Mouse (Mus musculus) stomach, embryonic 14.5 days (tissue): Measurements from ENCODE around the gene Gm43738. TPM values are rescaled to one million over a fixed set of nuclear protein-coding genes. Genes with fewer than 3 reads are reported as not detected.

ENCODE experiments used
- ATAC-seq: fragments of 200-750 bp; cut with Nextera tagmentation; 2 replicates; pipeline ENCODE4 v1.8.0; 2017; ENCODE audit warnings: low read depth, moderate TSS enrichment; ENCODE audit not compliant: insufficient number of reproducible peaks, insufficient read depth, low FRiP score
- H3K27ac ChIP-seq: fragments of 300-500 bp; sonication (generic); 2 replicates; pipeline ENCODE4 v1.5.1; 2014; ENCODE audit warnings: mild to moderate bottlenecking, low read length, moderate library complexity, mixed read lengths
- H3K27me3 ChIP-seq: fragments of 300-500 bp; sonication (generic); 2 replicates; pipeline ENCODE4 v1.6.1; 2014; ENCODE audit warnings: low read length, control low read depth, mixed read lengths; ENCODE audit not compliant: control insufficient read depth, insufficient read depth
- H3K36me3 ChIP-seq: fragments of 300-500 bp; sonication (generic); 2 replicates; pipeline ENCODE4 v1.6.1; 2014; ENCODE audit warnings: mild to moderate bottlenecking, control low read depth, low read length, moderate library complexity, mixed read lengths; ENCODE audit not compliant: control insufficient read depth, insufficient read depth
- H3K4me1 ChIP-seq: fragments of 300-500 bp; sonication (generic); 2 replicates; pipeline ENCODE4 v1.6.1; 2014; ENCODE audit warnings: low read length, control low read depth, mixed read lengths; ENCODE audit not compliant: control insufficient read depth, insufficient read depth
- H3K4me2 ChIP-seq: fragments of 300-500 bp; sonication (generic); replicated peaks from 2 replicates; pipeline ENCODE4 v1.6.1; 2014; ENCODE audit warnings: low read depth, low read length, control low read depth
- H3K4me3 ChIP-seq: fragments of 300-500 bp; sonication (generic); 2 replicates; pipeline ENCODE4 v1.5.1; 2014; ENCODE audit warnings: low read depth, low read length, control low read depth
- H3K9ac ChIP-seq: fragments of 300-500 bp; sonication (generic); replicated peaks from 2 replicates; pipeline ENCODE4 v1.6.1; 2014; ENCODE audit warnings: low read depth, mild to moderate bottlenecking, control low read depth, low read length, moderate library complexity, mixed read lengths
- H3K9me3 ChIP-seq: fragments of 300-500 bp; sonication (generic); 2 replicates; pipeline ENCODE4 v1.6.1; 2016; ENCODE audit warnings: low read depth, low read length, control low read depth; ENCODE audit not compliant: control insufficient read depth
- WGBS: fragments of 180-500 bp; shearing (Covaris S2); extraction: QIAGEN DNeasy Blood & Tissue Kit; methylation state at CpG from one replicate; pipeline ENCODE4 v1.1.7; 2014; 5-methylcytosine and 5-hydroxymethylcytosine counted together
- polyA plus RNA-seq: library from polyadenylated mRNA; unstranded; fragments of >200 nt; fragmentation: Nextera tagmentation; extraction: Ambion mirVana; gene quantifications from 2 replicates; pipeline ENCODE4 v1.2.1, GENCODE M21; 2014

The Gm43738 gene
- polyA plus RNA-seq, 1 experiment from 2014 or later: not detected

DNA sequence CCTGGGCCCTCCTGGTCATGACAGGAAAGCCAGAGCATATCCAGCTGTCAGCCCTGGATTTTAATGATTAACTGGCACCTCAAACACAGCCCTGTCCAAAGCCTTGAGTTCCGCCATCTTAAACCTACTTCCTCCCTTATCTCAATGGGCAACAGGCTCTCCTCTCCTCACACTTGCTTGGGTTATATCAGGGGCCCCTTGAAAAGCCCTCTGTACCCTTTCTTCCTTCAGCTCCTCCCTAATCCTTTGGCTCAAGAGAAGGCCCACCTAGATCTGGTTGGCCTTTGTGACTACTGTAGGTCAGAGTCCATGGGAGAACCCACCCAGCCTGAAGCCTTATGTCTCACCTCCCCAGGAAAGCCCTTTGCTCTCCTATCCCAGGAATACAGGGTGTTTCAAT lies 32.9 kb upstream of the Gm43738 start:
- WGBS: 68% methylated on average over 1 of the region's 1 CpGs
- no peak for ATAC-seq
- no peaks in the 10 kb centered on the region for H3K27me3 ChIP-seq
- H3K4me1 ChIP-seq: no peaks in the 10 kb centered on the region
- H3K4me2 ChIP-seq: no peak overlapping the region
- H3K27ac ChIP-seq: no peak overlapping the region
- no peaks in the 10 kb centered on the region for H3K36me3 ChIP-seq
- H3K9ac ChIP-seq: no peak overlapping the region
- H3K9me3 ChIP-seq: no peaks in the 10 kb centered on the region
- no peak overlapping the region for H3K4me3 ChIP-seq

DNA sequence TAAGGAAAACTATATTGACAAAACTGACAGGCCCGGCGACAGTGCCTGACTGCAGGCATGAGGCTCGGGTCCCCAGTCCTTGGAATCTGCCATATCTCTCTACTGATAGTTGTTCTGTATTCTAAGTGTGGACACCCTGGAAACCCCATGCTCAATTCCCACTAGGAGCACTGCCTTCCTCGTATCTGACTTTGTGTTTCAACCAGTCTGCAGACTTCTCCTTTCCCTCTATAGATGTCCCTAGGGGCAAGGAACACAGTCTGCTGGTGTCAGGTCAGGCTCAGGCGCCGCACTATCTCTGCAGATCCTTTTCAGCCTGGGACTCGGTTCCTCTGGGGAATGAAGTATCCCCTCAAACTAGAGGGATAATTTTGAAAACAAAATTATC lies 32.2 kb upstream of the Gm43738 start:
- Histone ChIP-seq H3K4me2 (no peak overlapping the region), H3K27ac (no peak overlapping the region), H3K4me3 (no peak overlapping the region), H3K27me3 (no peaks in the 10 kb centered on the region), H3K4me1 (no peaks in the 10 kb centered on the region), H3K9me3 (no peaks in the 10 kb centered on the region), H3K36me3 (no peaks in the 10 kb centered on the region), H3K9ac (no peak overlapping the region)
- 76% methylated on average over 7 of the region's 7 CpGs for WGBS
- no peak for ATAC-seq

DNA sequence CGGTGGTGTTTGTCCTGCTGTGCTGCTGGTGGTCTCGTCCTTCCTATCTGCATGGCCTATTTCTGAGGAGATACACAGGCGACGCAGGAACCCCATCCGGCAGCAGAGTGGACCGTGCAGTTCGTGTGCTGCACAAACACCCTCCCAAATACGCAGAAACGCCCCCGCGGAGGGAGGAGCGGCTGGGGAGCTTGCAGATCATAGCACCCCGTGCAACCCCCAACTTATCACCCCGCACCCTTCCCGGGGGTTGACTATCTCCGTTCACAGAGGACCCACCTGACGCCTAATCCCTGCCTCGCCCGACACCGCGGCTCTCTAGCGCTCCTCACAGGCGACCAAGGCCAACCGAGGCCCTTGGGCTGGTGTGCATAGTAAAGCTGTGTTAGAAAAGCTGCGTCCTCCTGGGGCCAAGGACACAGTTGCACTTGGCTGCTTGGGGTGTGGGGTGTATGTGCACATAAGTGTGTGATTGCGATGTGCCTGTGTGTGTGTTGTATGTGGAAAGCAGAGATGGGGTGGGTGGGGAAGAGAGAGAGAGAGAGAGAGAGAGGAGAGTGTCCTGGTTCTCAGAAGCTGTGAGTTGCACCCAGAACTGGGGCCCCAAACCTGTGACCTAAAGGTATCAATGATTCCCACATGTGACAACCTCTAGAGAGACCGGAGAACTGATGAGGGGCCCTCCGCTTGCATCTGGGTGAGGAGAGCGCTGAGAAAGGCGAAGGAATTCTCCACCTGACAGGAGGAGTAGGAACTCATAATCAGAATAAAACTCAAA lies 31.6 kb upstream of the Gm43738 start:
- Histone ChIP-seq H3K9me3 (no peaks in the 10 kb centered on the region), H3K36me3 (no peaks in the 10 kb centered on the region), H3K4me2 (peak overlapping the region; percentile 52), H3K4me1 (no peaks in the 10 kb centered on the region), H3K27ac (no peak overlapping the region), H3K9ac (no peak overlapping the region), H3K27me3 (no peaks in the 10 kb centered on the region), H3K4me3 (peak overlapping the region; percentile 19)
- 13% methylated on average over 30 of the region's 30 CpGs for WGBS
- ATAC-seq: peak; percentile 74

DNA sequence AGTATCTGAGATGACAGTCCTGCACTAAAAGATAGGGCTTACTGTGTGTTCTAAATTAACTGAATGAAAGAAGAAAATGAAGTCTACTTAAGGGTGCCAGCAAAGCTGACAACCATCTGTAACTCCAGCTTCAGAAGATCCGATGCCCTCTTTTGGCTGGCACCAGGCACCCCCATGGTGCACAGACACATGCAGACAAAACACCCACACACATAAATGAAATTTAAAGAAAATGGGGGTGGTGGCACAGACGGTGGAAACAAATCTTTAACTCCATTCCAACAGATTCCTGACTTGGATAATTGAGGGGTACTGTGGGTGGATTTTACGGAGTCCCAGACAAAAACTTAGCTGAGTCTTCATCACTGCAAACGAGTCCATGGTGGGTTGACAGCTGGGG lies 30.9 kb upstream of the Gm43738 start:
- WGBS: 41% methylated on average over 4 of the region's 4 CpGs
- Histone ChIP-seq H3K9ac (no peak overlapping the region), H3K36me3 (no peaks in the 10 kb centered on the region), H3K27me3 (no peaks in the 10 kb centered on the region), H3K4me2 (peak overlapping the region; percentile 52), H3K9me3 (no peaks in the 10 kb centered on the region), H3K4me1 (no peaks in the 10 kb centered on the region), H3K27ac (no peak overlapping the region), H3K4me3 (peak overlapping the region; percentile 19; the same call in 1 of the 2 replicates)
- no peak for ATAC-seq

DNA sequence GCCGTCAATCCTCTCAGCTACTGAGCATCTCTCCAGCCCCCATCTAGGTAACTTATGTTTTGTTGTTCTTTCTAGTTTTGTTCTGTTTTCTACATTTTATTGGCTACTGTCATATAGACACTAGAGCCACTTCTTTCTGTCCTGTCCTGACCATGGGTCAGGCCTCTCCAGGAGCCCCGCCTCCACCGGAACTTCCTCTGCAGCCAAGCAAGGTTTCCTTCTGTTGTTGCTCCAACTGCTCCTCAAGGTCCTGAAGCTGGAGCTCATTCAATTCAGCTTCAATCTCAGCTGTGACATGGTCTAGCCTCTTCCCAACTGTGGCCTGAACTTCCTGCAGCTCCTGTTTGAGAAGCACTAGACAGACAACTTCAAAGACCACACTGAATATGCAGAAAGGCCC lies 29.0 kb upstream of the Gm43738 start:
- 79% methylated on average over 3 of the region's 3 CpGs for WGBS

DNA sequence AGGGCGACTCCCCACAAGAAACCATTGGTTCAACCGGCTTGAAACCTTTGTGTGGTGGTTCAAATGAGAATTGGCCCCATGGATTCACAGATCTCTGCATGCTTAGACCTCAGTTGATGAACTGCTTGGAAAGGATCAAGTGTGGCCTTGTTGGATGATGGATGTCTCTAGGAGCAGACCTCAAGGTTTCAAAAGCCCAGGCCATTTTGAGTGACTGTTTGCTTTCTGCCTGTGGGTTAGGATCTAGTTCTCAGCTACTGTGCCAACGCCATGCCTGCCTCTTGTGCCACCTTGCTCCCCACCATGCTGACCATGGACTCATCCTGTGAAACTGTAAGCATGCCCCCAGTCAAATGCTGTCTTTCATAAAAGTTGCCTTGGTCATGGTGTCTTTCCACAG lies 25.1 kb upstream of the Gm43738 start:
- no peak for ATAC-seq
- no peaks in the 10 kb centered on the region for H3K36me3 ChIP-seq

More for the DNA sequence above, 29.0 kb upstream of the Gm43738 start:
- H3K27ac ChIP-seq: no peak overlapping the region
- no peak overlapping the region for H3K4me2 ChIP-seq
- no peaks in the 10 kb centered on the region for H3K9me3 ChIP-seq
- no peak overlapping the region for H3K4me3 ChIP-seq
- H3K4me1 ChIP-seq: no peaks in the 10 kb centered on the region
- no peaks in the 10 kb centered on the region for H3K27me3 ChIP-seq
- ATAC-seq: no peak
- no peaks in the 10 kb centered on the region for H3K36me3 ChIP-seq
- H3K9ac ChIP-seq: no peak overlapping the region

DNA sequence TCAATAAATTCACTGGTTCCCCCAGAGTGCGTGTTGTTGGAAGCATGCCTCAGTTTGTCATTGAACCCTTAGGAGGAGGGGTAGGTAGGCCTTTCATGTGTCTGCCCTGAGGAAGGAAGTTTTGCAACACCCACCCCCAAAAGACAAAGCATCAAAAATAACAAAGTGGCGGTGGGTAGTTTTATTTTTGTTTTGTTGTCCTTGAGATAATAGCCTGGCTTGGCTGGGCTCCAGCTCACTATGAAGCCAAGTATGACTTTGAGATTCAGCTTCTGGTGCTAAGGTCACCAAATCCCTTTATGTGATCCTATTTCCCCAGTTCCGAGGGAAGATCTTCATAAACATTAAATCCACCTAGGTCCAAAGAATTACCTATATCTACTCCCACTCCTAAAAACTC lies 23.3 kb upstream of the Gm43738 start:
- Histone ChIP-seq H3K9me3 (no peaks in the 10 kb centered on the region), H3K36me3 (no peaks in the 10 kb centered on the region), H3K27me3 (no peaks in the 10 kb centered on the region), H3K27ac (no peak overlapping the region), H3K4me2 (no peak overlapping the region), H3K4me1 (no peaks in the 10 kb centered on the region), H3K4me3 (no peak overlapping the region), H3K9ac (no peak overlapping the region)
- no peak for ATAC-seq
- 70% methylated on average over 3 of the region's 3 CpGs for WGBS

More for the DNA sequence above, 25.1 kb upstream of the Gm43738 start:
- no peaks in the 10 kb centered on the region for H3K4me1 ChIP-seq
- WGBS: 87% methylated on average over 3 of the region's 3 CpGs
- H3K9me3 ChIP-seq: no peaks in the 10 kb centered on the region
- H3K27me3 ChIP-seq: no peaks in the 10 kb centered on the region
- no peak overlapping the region for H3K9ac ChIP-seq
- no peak overlapping the region for H3K27ac ChIP-seq
- H3K4me3 ChIP-seq: no peak overlapping the region
- H3K4me2 ChIP-seq: no peak overlapping the region

DNA sequence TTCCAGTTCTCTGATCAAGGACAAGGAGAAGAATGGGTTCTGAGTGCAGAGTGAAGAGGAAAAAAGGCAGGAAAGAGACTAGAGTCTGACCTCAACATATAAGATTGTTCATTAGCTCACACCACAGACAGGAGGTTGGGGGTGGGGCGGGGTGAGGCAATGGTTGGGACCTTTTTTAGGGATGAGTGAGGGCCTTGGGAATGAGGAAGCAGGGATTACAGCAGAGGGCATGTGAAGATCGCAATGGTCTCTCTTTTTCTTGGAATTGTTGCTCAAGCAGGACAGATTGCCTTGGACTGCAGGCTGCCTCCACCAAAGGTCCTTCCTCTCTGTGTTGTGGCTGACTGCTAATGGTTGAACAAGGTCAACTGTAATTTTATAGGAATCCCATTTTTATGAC lies 22.4 kb upstream of the Gm43738 start:
- Histone ChIP-seq H3K27ac (no peak overlapping the region), H3K4me1 (no peaks in the 10 kb centered on the region), H3K9me3 (no peaks in the 10 kb centered on the region), H3K4me2 (no peak overlapping the region), H3K27me3 (no peaks in the 10 kb centered on the region), H3K9ac (no peak overlapping the region), H3K36me3 (no peaks in the 10 kb centered on the region), H3K4me3 (no peak overlapping the region)
- no peak for ATAC-seq
- WGBS: 75% methylated on average over 2 of the region's 2 CpGs

DNA sequence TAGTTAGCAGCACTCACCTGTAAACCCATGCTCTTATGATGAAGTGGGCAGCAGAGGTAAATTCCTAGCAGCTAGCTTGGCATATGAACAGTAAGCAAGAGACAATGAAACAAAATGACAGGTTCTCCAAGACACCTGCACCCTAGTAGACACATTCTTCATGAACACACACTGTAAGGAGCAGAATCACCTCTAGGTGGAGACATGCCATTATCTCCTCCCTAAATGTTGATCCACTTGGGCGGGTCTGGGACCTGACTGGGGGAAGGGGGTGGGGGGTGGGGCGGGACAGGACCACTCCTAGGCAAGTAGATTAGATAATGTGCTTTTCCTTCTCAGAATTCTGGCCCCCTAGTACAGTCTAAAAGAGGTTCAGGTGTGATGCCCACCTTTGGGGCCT lies 14.6 kb upstream of the Gm43738 start:
- H3K36me3 ChIP-seq: no peaks in the 10 kb centered on the region
- ATAC-seq: no peak
- H3K4me2 ChIP-seq: no peak overlapping the region
- H3K9ac ChIP-seq: no peak overlapping the region
- WGBS: 6% methylated on average over 2 of the region's 2 CpGs
- peaks cover 5% of the 10 kb centered on the region; the same call in 1 of the 2 replicates for H3K9me3 ChIP-seq
- no peak overlapping the region for H3K27ac ChIP-seq
- H3K4me3 ChIP-seq: no peak overlapping the region
- no peaks in the 10 kb centered on the region for H3K27me3 ChIP-seq
- H3K4me1 ChIP-seq: no peaks in the 10 kb centered on the region
